ENCODE assay signal across 8 mouse cellular contexts in genomic region chr17:88530667-88531066, GRCm38 (mm10). TPM values are rescaled to one million over a fixed set of nuclear protein-coding genes. Genes with fewer than 3 reads are reported as not detected.
DNase-seq lines count a peak whose midpoint lies in the region; ATAC-seq and TF ChIP-seq lines count a peak whose summit lies in the region.

No protein-coding gene starts in this region.

- no peaks in the 10 kb centered on the region for H3K27me3 ChIP-seq in heart, embryonic 15.5 days
- no peaks in the 10 kb centered on the region for H3K27me3 ChIP-seq in G1E (ENCODE audit: insufficient read depth, low read length)
- no peaks in the 10 kb centered on the region for H3K27me3 ChIP-seq in hindbrain, embryonic 11.5 days (ENCODE audit: control insufficient read depth, insufficient read depth, low read length)
- peaks cover 4% of the 10 kb centered on the region; the same call in 1 of the 2 replicates for H3K27me3 ChIP-seq in midbrain, embryonic 12.5 days

- no peaks in the 10 kb centered on the region for H3K9me3 ChIP-seq in heart, embryonic 15.5 days (replicated peaks)
- H3K9me3 ChIP-seq in G1E (replicated peaks), result no peaks in the 10 kb centered on the region
- H3K9me3 ChIP-seq in hindbrain, embryonic 11.5 days (ENCODE audit: control insufficient read depth, low read length), result no peaks in the 10 kb centered on the region
- no peaks in the 10 kb centered on the region for H3K9me3 ChIP-seq in midbrain, embryonic 12.5 days

- peak overlapping the region; percentile 82 for H3K4me2 ChIP-seq in heart, embryonic 15.5 days
- peak overlapping the region; percentile 71 for H3K4me2 ChIP-seq in hindbrain, embryonic 11.5 days (replicated peaks; ENCODE audit: low read depth, low read length)
- H3K4me2 ChIP-seq in midbrain, embryonic 12.5 days (replicated peaks), result peak overlapping the region; percentile 72

- TF ChIP-seq CTCF in G1E (IDR thresholded peaks at IDR 0.05; ENCODE audit: low read depth, low read length), result no peak

- no peak for DNase-seq in heart, postnatal 36 days
- DNase-seq in G1E (ENCODE audit: low spot score), result no peak
- no peak for DNase-seq in hindbrain, embryonic 11.5 days (ENCODE audit: low spot score)
- no peak for DNase-seq in adrenal gland, adult 18-20 months (ENCODE audit: low spot score in 2 of 2)
- DNase-seq in urinary bladder, postnatal 4 days (ENCODE audit: low spot score in 2 of 2), result no peak

- peak overlapping the region; percentile 75 for H3K9ac ChIP-seq in heart, embryonic 15.5 days
- H3K9ac ChIP-seq in hindbrain, embryonic 11.5 days (ENCODE audit: low read depth, low read length), result peak overlapping the region; percentile 73
- H3K9ac ChIP-seq in midbrain, embryonic 12.5 days (replicated peaks), result peak overlapping the region; percentile 72

- H3K4me3 ChIP-seq in heart, embryonic 15.5 days, result peak overlapping the region; percentile 69
- peak overlapping the region; percentile 83 for H3K4me3 ChIP-seq in G1E (ENCODE audit: low read depth, low read length)
- peak overlapping the region; percentile 70 for H3K4me3 ChIP-seq in hindbrain, embryonic 11.5 days (ENCODE audit: low read depth, low read length)
- peak overlapping the region; percentile 69 for H3K4me3 ChIP-seq in midbrain, embryonic 12.5 days

- no peaks in the 10 kb centered on the region for H3K36me3 ChIP-seq in heart, embryonic 15.5 days
- H3K36me3 ChIP-seq in G1E (replicated peaks), result peaks cover 15% of the 10 kb centered on the region
- no peaks in the 10 kb centered on the region for H3K36me3 ChIP-seq in hindbrain, embryonic 11.5 days (ENCODE audit: control insufficient read depth, insufficient read depth, low read length)
- H3K36me3 ChIP-seq in midbrain, embryonic 12.5 days, result no peaks in the 10 kb centered on the region

- ATAC-seq in heart, embryonic 15.5 days (replicated peaks; ENCODE audit: insufficient number of reproducible peaks, insufficient read depth, low FRiP score, low read depth), result no peak
- ATAC-seq in G1E (ENCODE audit: extremely low read depth, insufficient number of reproducible peaks, low FRiP score, poor library complexity, severe bottlenecking), result no peak
- ATAC-seq in hindbrain, embryonic 11.5 days (ENCODE audit: low FRiP score), result no peak
- no peak for ATAC-seq in midbrain, embryonic 12.5 days (ENCODE audit: low FRiP score, low read depth)
- no peak for ATAC-seq in activated CD4-positive, CD25-positive, alpha-beta regulatory T cell, adult 4 months

- intact Hi-C loops in heart, postnatal 36 days (cut with DNase I), result loop anchor here (2.0 kb wide), 1 partner anchor 66 kb away; the partner anchor contains the start of gene Ston1

- peaks cover 13% of the 10 kb centered on the region for H3K4me1 ChIP-seq in heart, embryonic 15.5 days (replicated peaks)
- peaks cover 24% of the 10 kb centered on the region for H3K4me1 ChIP-seq in G1E (ENCODE audit: insufficient read depth, low read depth, low read length)
- 0 out of 2 replicates have a peak, but pooled peaks cover 2% of the 10 kb centered on the region for H3K4me1 ChIP-seq in hindbrain, embryonic 11.5 days (replicated peaks; ENCODE audit: control insufficient read depth, insufficient read depth, low read length)
- peaks cover 7% of the 10 kb centered on the region for H3K4me1 ChIP-seq in midbrain, embryonic 12.5 days

- peak overlapping the region; percentile 57; the same call in 1 of the 2 replicates for H3K27ac ChIP-seq in heart, embryonic 15.5 days
- H3K27ac ChIP-seq in hindbrain, embryonic 11.5 days (ENCODE audit: low read depth, low read length), result peak overlapping the region; percentile 75
- H3K27ac ChIP-seq in midbrain, embryonic 12.5 days (replicated peaks), result peak overlapping the region; percentile 86

- WGBS in heart, embryonic 15.5 days, result 9% methylated on average over 11 of the region's 11 CpGs
- WGBS in hindbrain, embryonic 11.5 days, result 9% methylated on average over 11 of the region's 11 CpGs
- WGBS in midbrain, embryonic 12.5 days, result 6% methylated on average over 11 of the region's 11 CpGs

RNA-seq across cellular contexts. Expression of gene Ppp1r21, which starts 0.7 kb away (rescaled TPM):
- 8.7 and 13.0 TPM in 2 replicates for polyA plus RNA-seq in heart, embryonic 15.5 days (2015; fragmentation: Nextera tagmentation; extraction: Ambion mirVana)
- total RNA-seq in heart, postnatal 36 days (2021), result 10 to 100 TPM in 1 of 2 experiments, 1 to 10 TPM in 1; 9.6 to 13.4 TPM
- total RNA-seq in G1E (2014; fragmentation: Nextera tagmentation) (31.8 and 34.3 TPM in 2 replicates), G1E (2017) (31.0 and 33.5 TPM in 2 replicates)
- 3.4 and 4.6 TPM in 2 replicates for polyA plus RNA-seq in G1E (2012)
- polyA plus RNA-seq in hindbrain, embryonic 11.5 days (2014; fragmentation: Nextera tagmentation; extraction: Ambion mirVana), result 25.4 and 28.6 TPM in 2 replicates
- polyA plus RNA-seq in midbrain, embryonic 12.5 days (2016; fragmentation: Nextera tagmentation; extraction: Ambion mirVana), result 24.2 and 24.5 TPM in 2 replicates
- total RNA-seq in adrenal gland, adult 18-20 months (2021), result 10 to 100 TPM; 40.0 to 48.9 TPM
- polyA plus RNA-seq in activated CD4-positive, CD25-positive, alpha-beta regulatory T cell, adult 4 months (2017; shearing (Covaris generic)), result 10 to 100 TPM; 21.8 to 34.3 TPM
